Mouse (Mus musculus) c-Kit-positive CD71-positive TER-119-positive erythroid progenitor cells, embryonic 14.5 days (primary cell): ENCODE measurements around the gene Camta2.

Experiments
- DNase-seq: peaks from one replicate; pipeline ENCODE4 v3.0.0-alpha.2; 2013; ENCODE audit warnings: low spot score

Gene Camta2

GRCm38 (mm10) chr11:70689578-70689977, 1.7 kb upstream of the Camta2 start:
- no peak for DNase-seq

- no peak for DNase-seq
Measured at GRCm38 (mm10) chr11:70688372-70688771, 467 bp upstream of the Camta2 start.

GRCm38 (mm10) chr11:70686901-70687566, 871 bp downstream of the Camta2 start:
- DNase-seq = no peak

GRCm38 (mm10) chr11:70683640-70684039, 4.3 kb downstream of the Camta2 start:
- no peak for DNase-seq

- DNase-seq = no peak
Measured at GRCm38 (mm10) chr11:70681897-70682581, 5.9 kb downstream of the Camta2 start.

GRCm38 (mm10) chr11:70681170-70681569, 6.7 kb downstream of the Camta2 start:
- DNase-seq = no peak

DNA sequence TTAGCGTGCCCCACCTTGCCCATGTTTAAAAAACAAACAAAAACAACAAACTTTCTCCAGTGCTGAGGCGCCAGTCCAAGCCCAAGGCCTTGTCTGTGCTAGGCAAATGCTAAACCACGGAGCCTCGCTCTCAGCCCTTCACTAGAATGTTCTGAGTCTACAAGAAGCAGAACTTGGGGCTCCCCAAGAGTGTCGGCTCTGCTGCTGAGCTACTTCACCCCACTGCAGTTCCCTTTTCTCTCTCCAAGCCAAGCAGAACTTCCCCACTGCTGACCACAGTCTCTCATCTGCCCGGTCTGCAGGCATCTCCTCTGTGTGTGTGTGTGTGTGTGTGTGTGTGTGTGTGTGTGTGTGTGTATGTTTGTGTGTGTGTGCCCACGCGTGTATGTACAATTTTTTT, 8.0 kb downstream of the Camta2 start:
- DNase-seq = no peak

GRCm38 (mm10) chr11:70679361-70679760, 8.5 kb downstream of the Camta2 start:
- no peak for DNase-seq

DNA sequence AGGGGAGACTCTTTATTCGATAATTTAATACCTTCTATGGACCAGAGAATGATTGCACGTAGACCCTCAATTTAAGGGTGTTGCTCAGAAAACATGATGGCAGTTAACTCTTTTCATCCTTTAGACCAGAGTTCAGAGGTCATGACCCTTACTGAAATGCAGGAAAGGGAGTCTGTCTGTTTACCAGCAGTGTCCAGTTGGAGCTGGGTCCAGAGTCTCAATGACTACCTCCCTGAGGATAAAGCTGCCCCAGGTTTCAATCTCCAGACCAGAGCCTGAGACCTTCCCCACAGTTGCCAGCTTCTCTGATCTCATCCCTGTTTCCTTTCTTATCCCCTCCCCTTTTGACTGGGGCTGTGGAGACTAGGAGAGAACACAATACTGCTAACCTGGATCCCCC, 9.3 kb downstream of the Camta2 start:
- DNase-seq = no peak

GRCm38 (mm10) chr11:70678092-70678491, 9.8 kb downstream of the Camta2 start:
- no peak for DNase-seq

DNA sequence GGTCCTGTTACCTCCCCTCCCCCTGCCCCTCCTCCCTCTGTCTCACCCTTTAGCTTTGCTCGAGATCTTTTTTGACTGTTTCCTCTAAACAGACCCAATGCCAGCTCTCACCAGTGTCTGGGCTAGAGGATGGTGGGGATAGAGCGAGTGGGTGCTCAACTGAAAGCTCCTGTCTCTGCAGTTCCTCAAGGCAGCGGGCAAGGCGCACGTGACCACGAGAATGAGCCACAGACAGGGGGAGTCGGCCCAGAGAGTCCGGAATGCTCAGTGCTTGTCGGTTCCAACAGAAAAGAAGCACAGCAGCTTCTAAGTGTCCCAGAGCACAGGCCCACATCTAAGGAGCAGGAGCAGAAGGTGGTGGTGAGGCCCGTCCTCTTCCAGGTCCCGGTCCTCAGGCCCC, 13.4 kb downstream of the Camta2 start:
- no peak for DNase-seq

- no peak for DNase-seq
Measured at GRCm38 (mm10) chr11:70674014-70674413, 13.9 kb downstream of the Camta2 start.

DNA sequence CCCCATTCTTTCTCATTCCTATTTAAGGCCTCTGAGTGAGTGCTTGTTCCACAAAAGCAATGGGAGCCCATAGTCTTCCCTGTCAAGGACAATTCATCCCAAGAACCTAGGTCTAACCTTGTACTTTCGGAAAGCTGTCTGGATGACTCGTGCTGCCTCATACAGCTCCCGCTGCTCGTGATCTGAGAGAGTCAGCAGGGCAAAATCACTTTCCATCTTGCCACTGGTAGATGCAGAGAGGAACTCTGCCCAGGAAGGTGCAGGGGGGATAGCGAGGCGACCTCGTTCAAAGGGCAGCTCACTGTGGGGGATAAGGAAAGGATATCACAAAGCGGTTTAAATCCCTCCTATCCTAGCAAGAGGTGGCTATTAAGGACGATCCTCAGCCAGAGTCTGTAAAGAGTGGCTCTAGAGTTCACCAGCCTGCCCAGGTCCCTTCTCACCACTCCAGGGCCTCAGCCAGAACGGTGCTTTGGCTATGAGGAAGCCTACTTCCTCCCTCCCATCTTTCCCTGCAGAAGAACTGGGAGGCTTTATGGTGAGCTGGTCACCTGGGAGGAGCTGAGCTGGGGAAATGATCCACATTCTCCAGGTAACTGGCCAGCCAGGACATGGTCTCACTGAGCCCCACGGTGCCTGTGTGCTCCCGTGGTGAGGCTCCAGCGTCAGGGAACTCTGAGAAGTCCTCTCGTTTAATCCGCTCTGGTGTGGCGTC, 16.4 kb downstream of the Camta2 start:
- no peak for DNase-seq

DNA sequence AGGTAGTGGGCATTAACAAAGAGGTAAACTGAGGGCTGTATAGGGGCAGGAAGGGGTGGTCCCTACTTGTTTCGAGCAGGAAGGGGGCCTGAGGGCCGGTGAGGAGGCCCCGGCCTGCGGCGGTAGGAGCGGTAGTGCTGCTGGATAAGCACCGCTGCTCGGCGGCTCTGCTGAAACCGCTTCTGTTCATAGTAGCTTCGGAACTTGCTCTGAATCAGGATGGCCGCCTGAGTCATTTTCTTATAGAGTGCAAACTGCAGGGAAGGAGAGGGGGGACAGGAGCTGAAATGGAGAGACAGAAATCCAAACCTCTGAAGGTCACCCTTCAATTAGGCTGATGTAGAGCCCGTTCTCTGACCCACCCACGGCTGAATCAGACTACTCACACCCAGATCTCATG, 17.4 kb downstream of the Camta2 start:
- no peak for DNase-seq

GRCm38 (mm10) chr11:70669582-70670345, 18.1 kb downstream of the Camta2 start:
- DNase-seq = no peak

GRCm38 (mm10) chr11:70668771-70669505, 19.0 kb downstream of the Camta2 start, which contains the start of gene Spag7:
Gene Spag7, minus strand, starts transcription at chr11:70669416.
- peak; percentile 99 for DNase-seq

DNA sequence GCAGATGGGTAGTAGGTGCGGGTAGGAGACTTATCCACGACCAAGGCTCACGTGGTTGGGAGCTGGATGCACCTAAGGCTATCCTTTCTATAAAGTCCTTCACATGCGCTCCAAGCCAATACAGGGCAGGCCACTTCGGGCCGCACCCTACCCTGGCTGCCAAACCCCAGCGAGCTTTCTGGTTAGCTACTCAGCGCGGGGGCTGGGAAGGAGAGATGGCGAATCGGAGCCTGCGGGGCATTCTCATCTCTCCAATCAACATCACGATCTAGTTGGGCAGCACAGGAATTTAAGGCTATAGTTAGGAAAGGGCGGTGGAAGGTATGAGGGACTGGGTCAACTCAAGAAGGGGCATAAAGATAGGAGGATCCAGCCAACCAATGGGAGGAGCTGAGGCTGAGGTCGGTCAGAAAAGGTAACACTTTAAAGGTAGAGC, 19.6 kb downstream of the Camta2 start:
- no peak for DNase-seq

DNA sequence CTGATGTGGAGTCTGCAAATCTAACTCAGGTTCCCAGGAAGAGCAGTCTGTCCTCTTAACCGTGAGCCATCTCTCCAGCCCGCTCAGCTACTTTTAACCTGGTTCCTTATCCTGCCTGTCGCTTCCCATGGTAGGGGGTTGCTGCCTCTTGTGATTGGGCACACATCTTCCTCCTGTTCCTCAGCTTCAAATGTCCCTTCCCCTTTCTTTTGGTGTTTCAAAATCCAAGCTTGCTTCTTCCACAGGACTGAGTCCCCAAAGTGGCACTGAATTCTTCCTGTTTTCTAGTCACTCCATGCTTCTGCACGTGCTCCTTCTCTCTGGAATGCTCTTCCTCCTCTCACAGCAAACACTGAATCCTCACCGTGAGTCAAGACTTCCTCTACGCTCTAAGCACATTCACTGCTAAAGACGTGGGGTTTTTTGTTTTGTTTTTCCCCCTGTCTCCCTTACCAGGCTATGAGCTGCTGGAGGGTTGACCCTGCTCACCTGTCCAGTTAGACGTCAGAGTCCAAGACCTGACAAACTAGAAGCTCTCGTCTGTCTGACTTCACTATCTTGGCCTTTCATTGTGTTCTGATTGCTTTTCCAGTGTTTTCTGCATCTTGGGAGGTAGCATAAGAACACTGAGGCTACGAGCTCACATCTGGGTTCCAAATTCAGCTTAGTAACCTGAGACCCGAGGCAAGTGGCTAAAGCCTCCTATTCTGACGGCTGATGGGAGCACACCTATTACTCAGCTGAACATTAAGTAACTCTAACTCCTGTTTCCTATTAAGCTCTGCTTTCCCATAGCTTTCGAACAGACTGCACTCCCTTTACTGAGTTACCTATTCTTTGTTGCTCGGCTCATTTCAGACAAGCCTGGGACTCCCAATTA, 20.4 kb downstream of the Camta2 start:
- no peak for DNase-seq

GRCm38 (mm10) chr11:70666687-70667086, 21.2 kb downstream of the Camta2 start:
- no peak for DNase-seq

- DNase-seq = no peak
Measured at GRCm38 (mm10) chr11:70664741-70665140, 23.2 kb downstream of the Camta2 start.

- DNase-seq = no peak
Measured at GRCm38 (mm10) chr11:70663957-70664356, 23.9 kb downstream of the Camta2 start.
